Mouse (Mus musculus): Measurements from ENCODE around the gene B4galnt3. TPM values are rescaled to one million over a fixed set of nuclear protein-coding genes. Genes with fewer than 3 reads are reported as not detected.

B4galnt3 gene
- total RNA-seq, 4 experiments from 2014 or later: 0.35 to 1.2 (median 0.87) TPM

- DNase-seq (ENCODE audit: low spot score in 2 of 2): no peak
Measured at GRCm38 (mm10) chr6:120225355-120225754, 69.0 kb downstream of the B4galnt3 start.

- DNase-seq (ENCODE audit: low spot score in 2 of 2): peak; percentile 22 to 52
Measured at GRCm38 (mm10) chr6:120222669-120223068, 71.7 kb downstream of the B4galnt3 start.

GRCm38 (mm10) chr6:120219281-120219680 lies 75.1 kb downstream of the B4galnt3 start:
- no peak for DNase-seq (ENCODE audit: low spot score in 2 of 2)

GRCm38 (mm10) chr6:120216702-120217101 lies 77.7 kb downstream of the B4galnt3 start:
- no peak for DNase-seq (ENCODE audit: low spot score in 2 of 2)

- DNase-seq (ENCODE audit: low spot score in 2 of 2): no peak
Measured at GRCm38 (mm10) chr6:120211536-120211935, 82.8 kb downstream of the B4galnt3 start.

GRCm38 (mm10) chr6:120206586-120206985 lies 87.8 kb downstream of the B4galnt3 start:
- no peak for DNase-seq (ENCODE audit: low spot score in 2 of 2)

GRCm38 (mm10) chr6:120202406-120202805 lies 92.0 kb downstream of the B4galnt3 start:
- DNase-seq (ENCODE audit: low spot score in 2 of 2): no peak

GRCm38 (mm10) chr6:120201956-120202355 lies 92.4 kb downstream of the B4galnt3 start:
- DNase-seq (ENCODE audit: low spot score in 2 of 2): no peak

GRCm38 (mm10) chr6:120199638-120200394 lies 94.5 kb downstream of the B4galnt3 start:
- DNase-seq (ENCODE audit: low spot score in 2 of 2): no peak

- peak in 1 of 2 experiments; percentile 73 for DNase-seq (ENCODE audit: low spot score in 2 of 2)
Measured at GRCm38 (mm10) chr6:120197964-120198363, 96.4 kb downstream of the B4galnt3 start.

GRCm38 (mm10) chr6:120196837-120197236 lies 97.5 kb downstream of the B4galnt3 start:
- no peak for DNase-seq (ENCODE audit: low spot score in 2 of 2)

GRCm38 (mm10) chr6:120194963-120195362 lies 99.4 kb downstream of the B4galnt3 start:
- no peak for DNase-seq (ENCODE audit: low spot score in 2 of 2)

GRCm38 (mm10) chr6:120194305-120194704 lies 100.1 kb downstream of the B4galnt3 start:
- DNase-seq (ENCODE audit: low spot score in 2 of 2): no peak

GRCm38 (mm10) chr6:120193793-120194192 lies 100.6 kb downstream of the B4galnt3 start:
- DNase-seq (ENCODE audit: low spot score in 2 of 2): no peak

GRCm38 (mm10) chr6:120193174-120193573 lies 101.2 kb downstream of the B4galnt3 start:
- peak; percentile 72 to 83 for DNase-seq (ENCODE audit: low spot score in 2 of 2)

GRCm38 (mm10) chr6:120192211-120192870 lies 102.0 kb downstream of the B4galnt3 start:
- DNase-seq (ENCODE audit: low spot score in 2 of 2): peak; percentile 36 to 37

GRCm38 (mm10) chr6:120191396-120192170 lies 102.8 kb downstream of the B4galnt3 start:
- DNase-seq (ENCODE audit: low spot score in 2 of 2): no peak

GRCm38 (mm10) chr6:120190912-120191311 lies 103.4 kb downstream of the B4galnt3 start:
- DNase-seq (ENCODE audit: low spot score in 2 of 2): no peak

GRCm38 (mm10) chr6:120190365-120190764 lies 104.0 kb downstream of the B4galnt3 start:
- no peak for DNase-seq (ENCODE audit: low spot score in 2 of 2)

GRCm38 (mm10) chr6:120189287-120189686 lies 105.1 kb downstream of the B4galnt3 start:
- no peak for DNase-seq (ENCODE audit: low spot score in 2 of 2)

GRCm38 (mm10) chr6:120188376-120189235 lies 105.8 kb downstream of the B4galnt3 start:
- no peak for DNase-seq (ENCODE audit: low spot score in 2 of 2)

All from layer of hippocampus, adult 8-10 months (tissue).